Mouse (Mus musculus) urinary bladder, postnatal 10 days (tissue): ENCODE data around the gene Nrp2.

Experiments used
- DNase-seq: peaks from one replicate; pipeline ENCODE4 v3.0.0; 2022; ENCODE audit warnings: low spot score

Gene Nrp2

GRCm38 (mm10) chr1:62782573-62782972, 79.5 kb downstream of the Nrp2 start:
- no peak for DNase-seq

DNA sequence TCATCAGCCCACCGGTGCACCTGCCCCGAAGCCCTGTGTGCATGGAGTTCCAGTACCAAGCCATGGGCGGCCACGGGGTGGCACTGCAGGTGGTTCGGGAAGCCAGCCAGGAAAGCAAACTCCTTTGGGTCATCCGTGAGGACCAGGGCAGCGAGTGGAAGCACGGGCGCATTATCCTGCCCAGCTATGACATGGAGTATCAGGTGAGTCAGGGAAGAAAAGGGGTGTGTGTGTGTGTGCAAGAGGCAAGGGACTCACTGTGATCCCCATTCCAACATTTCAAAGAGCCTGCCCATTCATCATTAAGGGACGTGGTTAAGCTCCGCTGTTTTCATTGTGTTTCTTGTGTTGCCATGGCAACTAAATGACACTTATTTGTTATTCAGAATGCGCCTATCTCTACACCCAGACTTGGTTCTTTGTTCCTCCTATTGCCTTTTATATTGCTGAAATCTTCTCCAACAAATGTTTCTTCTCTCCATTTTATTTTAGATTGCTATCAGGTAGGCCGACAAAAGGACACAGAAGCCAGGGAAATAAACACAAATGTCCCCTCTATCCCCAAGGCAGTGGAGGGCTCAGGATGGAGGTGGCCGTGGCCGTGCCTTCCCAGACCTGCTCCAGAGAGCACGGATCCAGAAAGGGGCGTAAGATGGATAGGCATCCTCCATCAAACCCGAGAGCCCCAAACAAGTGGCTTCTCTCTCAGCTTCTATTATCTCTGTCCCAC, 80.4 kb downstream of the Nrp2 start:
- no peak for DNase-seq

GRCm38 (mm10) chr1:62784084-62784392, 81.0 kb downstream of the Nrp2 start:
- DNase-seq: no peak

DNA sequence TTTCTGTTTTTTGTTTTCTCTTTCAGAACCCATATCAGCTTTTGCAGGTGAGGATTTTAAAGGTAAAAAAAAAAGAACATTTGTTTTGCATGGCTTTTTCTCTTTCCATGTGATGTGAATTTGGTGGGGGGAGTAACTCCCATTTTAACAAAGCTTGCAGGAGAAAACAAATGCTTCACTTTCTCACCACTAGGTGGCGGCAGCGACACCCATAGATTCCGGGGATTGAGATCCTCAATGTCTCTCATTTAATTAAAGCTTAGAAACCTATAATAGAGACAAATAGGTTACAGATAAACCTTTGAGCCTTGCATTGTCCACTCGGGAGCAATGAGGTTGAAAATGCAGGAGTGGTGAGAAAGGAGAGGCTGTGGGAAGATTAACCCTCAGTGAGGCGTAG, 83.2 kb downstream of the Nrp2 start:
- no peak for DNase-seq

DNA sequence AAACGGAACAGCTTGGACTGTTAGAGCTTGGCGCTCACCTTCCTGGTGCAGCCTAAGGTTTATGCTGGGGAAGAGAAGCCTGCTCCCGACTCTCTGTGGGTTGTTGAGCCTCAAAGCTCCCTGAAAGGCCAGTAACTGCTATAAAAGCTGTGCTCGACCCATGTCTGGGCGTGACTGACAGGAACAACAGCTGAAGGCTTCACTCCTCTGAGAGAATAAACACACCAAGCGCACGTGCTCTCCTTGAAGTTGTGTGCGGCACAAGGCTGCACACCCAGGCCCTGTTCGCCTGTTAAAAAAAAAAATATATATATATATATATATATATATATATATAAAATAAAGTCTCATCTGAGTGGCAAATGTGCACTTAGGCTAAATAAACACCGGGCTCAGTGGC, 84.5 kb downstream of the Nrp2 start:
- DNase-seq: no peak

DNA sequence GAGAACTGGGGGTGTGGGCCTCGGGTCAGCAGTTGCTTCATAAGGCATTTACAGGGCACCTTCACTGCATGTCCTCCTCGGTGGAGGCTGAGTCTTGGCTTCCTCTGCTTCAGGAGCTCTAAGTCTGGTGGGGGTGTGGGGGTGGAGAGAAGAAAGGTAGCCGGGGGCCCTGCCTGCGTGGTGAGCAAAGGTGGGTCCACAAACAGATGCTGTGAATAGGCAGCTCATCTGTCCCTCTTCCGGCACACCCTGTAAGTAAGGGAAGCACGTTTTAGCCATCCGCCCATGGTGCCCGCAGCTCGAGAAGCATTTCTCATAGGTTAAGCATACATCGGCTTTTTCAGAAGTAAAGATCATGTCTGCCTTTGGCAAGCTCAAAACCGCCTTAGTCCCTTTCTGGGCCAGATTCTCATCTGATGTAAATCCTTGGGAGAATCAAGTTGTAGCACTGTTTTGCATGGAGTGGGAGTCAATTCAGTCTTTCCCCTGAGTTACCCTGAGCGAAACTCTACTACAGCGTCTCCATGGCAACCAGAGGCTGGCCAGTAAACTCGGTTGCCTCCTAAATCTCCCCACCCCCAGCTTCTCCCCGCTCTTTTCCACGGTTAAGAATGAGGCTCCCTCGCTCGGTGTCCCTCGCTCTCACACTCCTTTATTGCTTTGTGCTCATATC, 91.3 kb downstream of the Nrp2 start:
- DNase-seq: no peak

DNA sequence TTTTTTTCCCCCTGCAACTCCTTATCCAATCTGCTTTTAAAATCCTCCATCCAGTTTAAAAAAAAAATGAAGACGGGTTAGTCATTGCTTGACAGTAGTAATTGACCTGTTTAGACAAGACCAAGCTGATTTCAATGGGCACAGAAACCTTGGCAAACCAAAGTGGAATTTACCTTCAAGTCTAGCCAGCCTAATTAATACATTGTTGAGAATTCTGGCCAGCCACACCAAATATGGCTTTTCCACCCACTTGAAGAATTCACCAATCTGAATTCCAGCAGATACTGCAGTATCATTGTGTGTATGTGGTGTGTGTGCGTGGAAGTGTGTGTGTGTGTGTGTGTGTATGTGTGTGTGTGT, 91.8 kb downstream of the Nrp2 start:
- DNase-seq: no peak

GRCm38 (mm10) chr1:62795307-62796037, 92.4 kb downstream of the Nrp2 start:
- DNase-seq: no peak

DNA sequence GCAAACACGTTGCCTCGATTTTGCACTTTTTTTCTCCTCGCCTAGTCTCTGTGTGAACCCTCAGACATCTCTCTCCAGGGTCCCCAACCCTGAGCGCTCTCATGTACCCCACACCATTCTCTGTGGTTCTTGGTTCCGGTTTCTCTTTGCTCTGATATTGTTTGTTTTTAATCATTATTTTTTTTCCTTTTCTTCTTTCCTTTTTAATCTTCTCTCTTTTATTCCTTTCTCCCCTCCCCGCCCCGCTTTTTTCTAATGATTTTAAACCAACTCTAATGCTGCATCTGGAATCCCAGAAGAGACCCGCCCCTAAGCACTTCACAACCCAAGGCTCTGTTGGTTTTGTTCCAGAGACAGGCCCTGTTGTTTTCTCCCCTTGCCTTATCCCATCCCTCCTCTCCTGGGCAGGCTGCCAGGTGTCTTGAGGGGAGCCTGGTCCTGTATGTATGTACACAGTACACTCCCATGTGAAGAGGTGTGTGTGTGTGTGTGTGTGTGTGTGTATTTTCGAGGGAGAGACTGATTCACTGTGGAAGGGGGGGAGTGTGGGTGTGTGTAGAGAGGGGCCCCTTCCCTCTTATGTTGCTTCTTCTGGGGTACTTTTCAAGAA, 93.1 kb downstream of the Nrp2 start:
- DNase-seq: no peak

- no peak for DNase-seq
These were observed 96.3 kb downstream of the Nrp2 start for GRCm38 (mm10) chr1:62799427-62799826.

DNA sequence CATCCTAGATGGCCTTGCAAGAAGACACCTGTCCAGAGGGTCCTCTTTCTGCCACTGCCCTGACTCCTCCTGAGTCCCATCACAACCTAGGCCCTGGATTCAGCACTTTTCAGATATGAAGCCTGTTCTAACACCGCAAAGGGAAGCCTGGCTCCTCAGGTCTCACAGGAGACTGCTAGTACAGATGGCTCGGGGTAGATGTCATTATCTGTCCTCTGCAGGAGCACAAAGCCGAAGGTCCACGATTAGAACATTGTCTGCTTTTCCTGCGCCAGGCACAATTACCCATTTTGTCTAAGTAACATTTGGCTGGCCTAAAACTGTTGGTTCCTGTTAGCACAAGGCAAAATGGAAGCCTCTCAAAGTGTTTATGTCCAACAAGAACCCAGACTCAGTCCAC, 97.3 kb downstream of the Nrp2 start:
- DNase-seq: no peak

GRCm38 (mm10) chr1:62801429-62801828, 98.3 kb downstream of the Nrp2 start:
- no peak for DNase-seq

DNA sequence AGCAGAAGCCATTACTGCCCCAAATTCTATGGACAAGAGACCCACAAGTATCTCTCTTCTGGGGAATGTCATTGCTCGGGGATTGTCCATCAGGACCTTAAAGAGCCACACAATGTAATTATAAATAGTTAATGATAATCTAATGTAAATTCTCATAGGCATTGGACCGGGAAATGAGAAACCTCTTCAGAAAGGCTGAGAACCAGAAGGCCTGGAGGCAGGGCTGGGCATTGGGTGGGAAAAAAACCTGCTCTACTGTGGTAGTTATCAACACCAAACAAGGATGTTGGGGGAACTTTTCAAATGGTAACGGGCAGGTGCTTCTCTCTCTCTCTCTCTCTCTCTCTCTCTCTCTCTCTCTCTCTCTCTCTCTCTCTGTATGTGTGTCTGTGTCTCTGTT, 98.8 kb downstream of the Nrp2 start:
- DNase-seq: no peak

DNA sequence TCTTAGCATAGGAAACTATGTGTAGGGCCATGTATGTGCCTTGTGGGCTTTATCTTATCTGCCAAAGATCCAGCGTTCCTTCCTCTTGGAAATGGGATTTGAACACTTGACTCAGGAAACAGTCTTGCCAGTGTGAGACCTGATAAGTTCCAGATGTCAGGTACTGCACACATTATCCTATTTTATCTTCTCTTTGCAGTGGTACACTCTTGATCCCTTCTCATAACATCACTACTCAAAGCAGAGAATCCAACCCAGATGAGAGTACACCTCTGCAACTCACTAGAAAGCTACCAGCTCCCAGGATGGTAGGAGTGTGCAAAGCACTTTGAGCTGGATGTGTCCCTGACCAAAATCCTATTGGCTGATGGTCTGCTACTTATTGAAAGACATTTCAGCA, 100.5 kb downstream of the Nrp2 start:
- DNase-seq: no peak

DNA sequence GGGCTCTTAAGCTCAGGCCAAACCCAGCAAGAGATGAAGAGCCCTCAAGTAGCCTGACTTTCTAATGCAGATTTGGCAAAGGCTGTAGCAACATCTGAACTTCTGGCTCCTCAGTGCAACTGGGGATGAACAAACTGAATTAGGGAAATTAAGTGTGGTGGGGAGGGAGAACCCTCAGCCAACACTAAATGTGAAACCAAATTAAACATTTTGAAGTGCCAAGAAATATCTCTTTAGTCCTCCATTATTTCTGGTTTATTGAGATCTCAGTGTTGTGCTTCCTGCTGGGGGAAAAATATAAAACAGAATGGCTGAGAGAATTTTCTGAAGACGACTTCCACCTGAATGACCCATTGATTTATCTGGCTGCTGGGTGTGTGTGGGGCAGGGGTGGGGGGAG, 102.9 kb downstream of the Nrp2 start:
- DNase-seq: no peak

- DNase-seq: no peak
These were observed 105.3 kb downstream of the Nrp2 start for GRCm38 (mm10) chr1:62808395-62808794.

DNA sequence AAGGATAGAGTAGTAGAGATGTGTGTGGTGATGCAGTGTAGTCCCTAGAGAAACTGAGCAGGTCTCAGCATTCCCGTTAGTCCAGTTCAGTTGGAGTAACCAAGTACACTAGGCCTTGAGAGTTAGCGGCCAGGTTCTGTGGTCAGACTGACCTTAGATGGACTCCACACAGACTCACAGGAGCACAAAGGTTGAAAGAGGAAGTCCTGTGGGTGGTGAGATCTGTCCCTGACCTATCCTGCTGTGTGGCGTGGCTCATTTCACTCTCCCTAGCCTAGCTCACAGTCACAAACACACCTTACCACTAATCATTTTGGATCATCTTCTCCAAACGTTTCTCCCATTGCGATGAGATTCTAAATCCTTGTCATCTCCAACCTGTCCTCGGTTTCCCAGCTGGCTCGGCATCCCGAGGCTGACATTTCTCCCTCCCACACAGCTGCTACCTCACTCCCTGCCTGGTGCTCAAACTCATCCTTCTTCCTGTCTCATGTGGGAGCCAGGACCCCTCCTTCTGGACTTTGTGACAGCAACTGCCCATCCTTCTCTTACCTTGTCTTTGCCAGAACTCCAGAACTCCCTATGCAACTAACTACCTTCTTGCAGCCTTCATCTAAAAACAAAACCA, 106.6 kb downstream of the Nrp2 start:
- no peak for DNase-seq

- DNase-seq: no peak
These were observed 108.1 kb downstream of the Nrp2 start for GRCm38 (mm10) chr1:62811141-62811540.

- no peak for DNase-seq
These were observed 109.9 kb downstream of the Nrp2 start for GRCm38 (mm10) chr1:62812701-62813684.

- DNase-seq: no peak
These were observed 110.9 kb downstream of the Nrp2 start for GRCm38 (mm10) chr1:62813938-62814337.

GRCm38 (mm10) chr1:62817566-62817965, 114.5 kb downstream of the Nrp2 start:
- no peak for DNase-seq
